Mouse (Mus musculus): ENCODE data around the gene Pik3cg. TPM values are rescaled to one million over a fixed set of nuclear protein-coding genes. Genes with fewer than 3 reads are reported as not detected.

The Pik3cg gene
- polyA plus RNA-seq, 2 experiments: 2.4 to 3.5 TPM

DNA sequence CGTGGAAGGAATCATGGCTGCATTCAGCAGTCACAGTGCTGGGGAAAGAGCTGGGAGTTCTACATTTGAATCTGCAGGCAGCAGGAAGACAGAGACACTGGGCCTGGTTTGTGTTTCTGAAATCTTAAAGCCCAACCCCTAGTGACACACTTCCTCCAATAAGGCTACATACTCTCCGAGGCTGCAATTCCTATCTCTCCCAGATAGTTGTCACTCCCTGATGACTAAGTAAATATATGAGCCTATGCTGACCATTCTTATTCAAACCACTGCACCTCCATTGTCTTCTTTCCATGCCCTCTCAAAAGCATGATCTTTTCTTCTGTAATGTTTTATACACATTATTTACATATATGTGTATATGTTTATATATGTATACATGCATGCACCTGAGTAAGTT, 70.9 kb downstream of the Pik3cg start:
- DNase-seq (ENCODE audit: low read depth in 3 of 3, low spot score in 3 of 3) (no peak), ATAC-seq (ENCODE audit: insufficient read depth) (no peak)
- 47% methylated on average over 2 of the region's 2 CpGs for WGBS (ENCODE audit: insufficient replicate concordance)

DNA sequence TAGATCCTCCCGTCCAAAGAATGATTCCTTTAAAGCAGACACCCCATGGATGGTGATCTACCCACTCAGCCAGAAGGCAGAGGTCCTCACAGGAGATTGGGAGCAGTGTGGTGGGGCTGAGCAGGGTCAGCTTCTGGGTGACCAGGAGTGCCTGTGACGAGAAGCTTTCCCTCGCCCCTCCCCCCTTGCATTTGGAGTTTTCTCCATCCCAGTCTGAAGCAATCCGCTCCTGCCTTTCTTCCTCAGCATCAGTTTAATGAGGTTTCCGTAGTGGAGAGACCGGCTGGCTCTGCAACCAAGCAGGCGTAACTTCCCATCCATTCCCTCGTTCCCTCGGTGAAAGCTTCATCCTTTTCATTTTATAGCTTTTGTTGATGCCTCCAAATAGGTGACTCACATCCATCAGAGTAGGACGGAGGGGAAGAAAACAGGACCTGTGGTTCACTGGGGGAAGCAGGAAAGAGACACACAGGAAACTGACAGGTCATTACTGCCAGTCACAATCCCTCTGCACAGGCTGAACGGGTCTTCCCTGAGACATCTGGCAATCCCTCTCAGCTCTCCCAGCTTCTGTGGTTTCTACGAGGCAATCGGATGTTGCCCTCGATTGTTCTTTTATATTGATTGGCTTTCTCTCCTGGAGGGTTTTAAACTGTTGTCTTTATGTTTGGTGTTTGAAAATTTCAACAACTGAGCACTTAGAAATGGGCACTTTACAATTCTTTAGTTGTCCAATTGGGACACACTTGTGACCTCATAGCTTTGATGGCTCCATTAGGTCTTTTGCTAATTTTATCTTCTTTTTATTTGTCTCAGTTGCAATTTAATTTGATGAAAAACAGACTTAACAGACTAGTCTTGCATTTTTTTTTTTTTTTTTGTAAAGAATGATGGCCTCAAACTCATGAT, 80.6 kb downstream of the Pik3cg start:
- no peak for ATAC-seq (ENCODE audit: insufficient read depth)
- Histone ChIP-seq H3K27me3 (ENCODE audit: control insufficient read depth, insufficient read depth, low read length) (no peaks in the 10 kb centered on the region), H3K4me1 (replicated peaks; ENCODE audit: control insufficient read depth in 2 of 2, insufficient read depth in 2 of 2, low read length in 1 of 2) (peaks cover 51 to 57% of the 10 kb centered on the region in 2 experiments), H3K4me2 (ENCODE audit: low read depth) (peak overlapping the region; percentile 40), H3K9ac (replicated peaks) (peak overlapping the region; percentile 25), H3K27ac (peak overlapping the region; percentile 23; the same call in 1 of the 2 replicates), H3K9me3 (ENCODE audit: control insufficient read depth, low read length) (no peaks in the 10 kb centered on the region), H3K4me3 (ENCODE audit: insufficient read depth in 1 of 2, low read depth in 2 of 2, low read length in 2 of 2) (no peak overlapping the region), H3K36me3 (replicated peaks; ENCODE audit: control insufficient read depth, insufficient read depth, low read depth) (no peaks in the 10 kb centered on the region)
- TF ChIP-seq CTCF (IDR thresholded peaks at IDR 0.05; ENCODE audit: low read depth) (no peak), EP300 (IDR thresholded peaks at IDR 0.05; ENCODE audit: low read depth) (0 out of 2 replicates have a peak, but pooled peaks have one; percentile 6)
- 9% methylated on average over 14 of the region's 14 CpGs for WGBS (ENCODE audit: insufficient replicate concordance)
- no peak for DNase-seq (ENCODE audit: low read depth in 3 of 3, low spot score in 3 of 3)

More for the DNA sequence above, 70.9 kb downstream of the Pik3cg start:
- H3K27me3 ChIP-seq (ENCODE audit: control insufficient read depth, insufficient read depth, low read length): no peaks in the 10 kb centered on the region
- no peak overlapping the region for H3K4me2 ChIP-seq (ENCODE audit: low read depth)
- TF ChIP-seq CTCF (IDR thresholded peaks at IDR 0.05; ENCODE audit: low read depth): no peak
- no peak for TF ChIP-seq EP300 (IDR thresholded peaks at IDR 0.05; ENCODE audit: low read depth)
- no peak overlapping the region; the same call in 1 of the 2 replicates for H3K27ac ChIP-seq
- H3K4me1 ChIP-seq (replicated peaks; ENCODE audit: control insufficient read depth in 2 of 2, insufficient read depth in 2 of 2, low read length in 1 of 2): peaks cover 28% of the 10 kb centered on the region in 2 experiments
- no peaks in the 10 kb centered on the region for H3K9me3 ChIP-seq (ENCODE audit: control insufficient read depth, low read length)
- no peaks in the 10 kb centered on the region for H3K36me3 ChIP-seq (replicated peaks; ENCODE audit: control insufficient read depth, insufficient read depth, low read depth)
- H3K9ac ChIP-seq (replicated peaks): no peak overlapping the region
- no peak overlapping the region for H3K4me3 ChIP-seq (ENCODE audit: insufficient read depth in 1 of 2, low read depth in 2 of 2, low read length in 2 of 2)

GRCm38 (mm10) chr12:32127158-32127557, 81.3 kb downstream of the Pik3cg start:
- ATAC-seq (ENCODE audit: insufficient read depth) (no peak), DNase-seq (ENCODE audit: low read depth in 3 of 3, low spot score in 3 of 3) (no peak)
- 9% methylated on average over 2 of the region's 2 CpGs for WGBS (ENCODE audit: insufficient replicate concordance)
- Histone ChIP-seq H3K4me1 (replicated peaks; ENCODE audit: control insufficient read depth in 2 of 2, insufficient read depth in 2 of 2, low read length in 1 of 2) (peaks cover 51 to 56% of the 10 kb centered on the region in 2 experiments), H3K27ac (no peak overlapping the region), H3K36me3 (replicated peaks; ENCODE audit: control insufficient read depth, insufficient read depth, low read depth) (no peaks in the 10 kb centered on the region), H3K9me3 (ENCODE audit: control insufficient read depth, low read length) (no peaks in the 10 kb centered on the region), H3K27me3 (ENCODE audit: control insufficient read depth, insufficient read depth, low read length) (no peaks in the 10 kb centered on the region), H3K9ac (replicated peaks) (peak overlapping the region; percentile 25), H3K4me2 (ENCODE audit: low read depth) (no peak overlapping the region; the same call in 1 of the 2 replicates), H3K4me3 (ENCODE audit: insufficient read depth in 1 of 2, low read depth in 2 of 2, low read length in 2 of 2) (no peak overlapping the region)
- TF ChIP-seq EP300 (IDR thresholded peaks at IDR 0.05; ENCODE audit: low read depth) (no peak), CTCF (IDR thresholded peaks at IDR 0.05; ENCODE audit: low read depth) (no peak)

GRCm38 (mm10) chr12:32124456-32124855, 84.0 kb downstream of the Pik3cg start:
- Histone ChIP-seq H3K9me3 (ENCODE audit: control insufficient read depth, low read length) (no peaks in the 10 kb centered on the region), H3K27me3 (ENCODE audit: control insufficient read depth, insufficient read depth, low read length) (no peaks in the 10 kb centered on the region), H3K27ac (peak overlapping the region; percentile 99), H3K36me3 (replicated peaks; ENCODE audit: control insufficient read depth, insufficient read depth, low read depth) (no peaks in the 10 kb centered on the region), H3K4me1 (replicated peaks; ENCODE audit: control insufficient read depth in 2 of 2, insufficient read depth in 2 of 2, low read length in 1 of 2) (peaks cover 34 to 44% of the 10 kb centered on the region in 2 experiments), H3K9ac (replicated peaks) (peak overlapping the region; percentile 100), H3K4me3 (ENCODE audit: insufficient read depth in 1 of 2, low read depth in 2 of 2, low read length in 2 of 2) (peak overlapping the region; percentile 1 to 75; a peak in 1 of 4 replicates), H3K4me2 (ENCODE audit: low read depth) (peak overlapping the region; percentile 84)
- no peak for ATAC-seq (ENCODE audit: insufficient read depth)
- no peak for DNase-seq (ENCODE audit: low read depth in 3 of 3, low spot score in 3 of 3)
- 54% methylated on average over 2 of the region's 2 CpGs for WGBS (ENCODE audit: insufficient replicate concordance)
- TF ChIP-seq EP300 (IDR thresholded peaks at IDR 0.05; ENCODE audit: low read depth): no peak
- no peak for TF ChIP-seq CTCF (IDR thresholded peaks at IDR 0.05; ENCODE audit: low read depth)

DNA sequence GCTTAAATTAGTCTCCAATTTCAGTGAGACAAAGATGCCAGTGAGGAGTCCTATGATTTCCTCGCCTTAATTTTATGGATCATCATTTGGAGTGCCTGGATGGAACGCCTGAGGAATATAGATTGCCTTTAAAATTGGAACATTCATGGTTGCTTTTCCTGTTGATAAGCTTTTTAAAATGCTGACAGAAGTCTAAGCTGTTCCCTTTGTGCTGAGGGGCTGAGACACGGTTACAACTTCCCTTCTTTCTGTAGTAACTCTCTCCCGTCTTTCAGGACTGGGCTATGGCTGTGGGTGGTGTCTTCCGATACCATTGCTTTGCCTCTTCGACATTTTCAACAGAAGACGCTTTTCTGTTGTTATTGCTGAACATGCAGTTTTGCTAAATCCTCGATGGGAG, 84.4 kb downstream of the Pik3cg start:
- H3K27me3 ChIP-seq (ENCODE audit: control insufficient read depth, insufficient read depth, low read length): no peaks in the 10 kb centered on the region
- ATAC-seq (ENCODE audit: insufficient read depth): peak; percentile 22; the same call in 1 of the 2 replicates
- TF ChIP-seq CTCF (IDR thresholded peaks at IDR 0.05; ENCODE audit: low read depth): no peak
- H3K27ac ChIP-seq: peak overlapping the region; percentile 99
- H3K4me3 ChIP-seq (ENCODE audit: insufficient read depth in 1 of 2, low read depth in 2 of 2, low read length in 2 of 2): peak overlapping the region; percentile 1 to 75; a peak in 2 of 4 replicates
- H3K9ac ChIP-seq (replicated peaks): peak overlapping the region; percentile 100
- DNase-seq (ENCODE audit: low read depth in 3 of 3, low spot score in 3 of 3): no peak
- peak overlapping the region; percentile 84 for H3K4me2 ChIP-seq (ENCODE audit: low read depth)
- no peaks in the 10 kb centered on the region for H3K36me3 ChIP-seq (replicated peaks; ENCODE audit: control insufficient read depth, insufficient read depth, low read depth)
- no peaks in the 10 kb centered on the region for H3K9me3 ChIP-seq (ENCODE audit: control insufficient read depth, low read length)
- 27% methylated on average over 8 of the region's 8 CpGs for WGBS (ENCODE audit: insufficient replicate concordance)
- H3K4me1 ChIP-seq (replicated peaks; ENCODE audit: control insufficient read depth in 2 of 2, insufficient read depth in 2 of 2, low read length in 1 of 2): peaks cover 34 to 44% of the 10 kb centered on the region in 2 experiments
